Mouse (Mus musculus) ES-Bruce4 (cell line): ENCODE measurements around the gene Mink1. TPM values are rescaled to one million over a fixed set of nuclear protein-coding genes. Genes with fewer than 3 reads are reported as not detected.

ENCODE experiments used
- H3K27ac ChIP-seq: 2 replicates; pipeline ENCODE4 v1.5.1; 2012; ENCODE audit warnings: low read length, inconsistent platforms; ENCODE audit not compliant: insufficient read depth
- H3K27me3 ChIP-seq: 2 replicates; pipeline ENCODE4 v1.6.1; 2012; ENCODE audit warnings: mild to moderate bottlenecking, low read length, inconsistent platforms; ENCODE audit not compliant: control insufficient read depth, poor library complexity, insufficient read depth, severe bottlenecking
- H3K36me3 ChIP-seq: 2 replicates; pipeline ENCODE4 v1.6.1; 2012; ENCODE audit warnings: inconsistent platforms, mild to moderate bottlenecking, low read length, moderate library complexity; ENCODE audit not compliant: control insufficient read depth, poor library complexity, insufficient read depth, severe bottlenecking
- H3K4me1 ChIP-seq: one replicate; pipeline ENCODE4 v1.8.1; 2011; ENCODE audit warnings: low read length; ENCODE audit not compliant: control insufficient read depth, insufficient read depth
- H3K4me3 ChIP-seq: 2 replicates; pipeline ENCODE4 v1.5.1; 2011; ENCODE audit warnings: low read depth, mild to moderate bottlenecking, low read length
- H3K9ac ChIP-seq: 2 replicates; pipeline ENCODE4 v1.6.1; 2012; ENCODE audit warnings: low read depth, mild to moderate bottlenecking, inconsistent platforms; ENCODE audit not compliant: poor library complexity, severe bottlenecking
- H3K9me3 ChIP-seq: replicated peaks from 2 replicates; pipeline ENCODE4 v1.6.1; 2012; ENCODE audit warnings: mild to moderate bottlenecking, low read length, inconsistent platforms; ENCODE audit not compliant: control insufficient read depth, poor library complexity, insufficient read depth, severe bottlenecking
- CTCF ChIP-seq: IDR thresholded peaks from one replicate; pipeline ENCODE4 v1.8.1; 2011; ENCODE audit warnings: low read depth, low read length
- EP300 ChIP-seq: IDR thresholded peaks from 2 replicates; pipeline ENCODE4 v1.6.1; 2011; ENCODE audit warnings: low read depth, low read length; ENCODE audit not compliant: insufficient read depth
- POLR2A ChIP-seq: IDR thresholded peaks from one replicate; pipeline ENCODE4 v1.8.1; 2011; ENCODE audit warnings: low read length; ENCODE audit not compliant: insufficient read depth
- polyA plus RNA-seq: library from polyadenylated mRNA; stranded (reverse); fragments of >200 nt; gene quantifications from 2 replicates; pipeline ENCODE4 v1.2.4, GENCODE M21; 2011; ENCODE audit warnings: low read depth; ENCODE audit not compliant: missing spikeins, insufficient read depth, insufficient read length

Gene Mink1
- polyA plus RNA-seq, 1 experiment = 31.8 TPM

DNA sequence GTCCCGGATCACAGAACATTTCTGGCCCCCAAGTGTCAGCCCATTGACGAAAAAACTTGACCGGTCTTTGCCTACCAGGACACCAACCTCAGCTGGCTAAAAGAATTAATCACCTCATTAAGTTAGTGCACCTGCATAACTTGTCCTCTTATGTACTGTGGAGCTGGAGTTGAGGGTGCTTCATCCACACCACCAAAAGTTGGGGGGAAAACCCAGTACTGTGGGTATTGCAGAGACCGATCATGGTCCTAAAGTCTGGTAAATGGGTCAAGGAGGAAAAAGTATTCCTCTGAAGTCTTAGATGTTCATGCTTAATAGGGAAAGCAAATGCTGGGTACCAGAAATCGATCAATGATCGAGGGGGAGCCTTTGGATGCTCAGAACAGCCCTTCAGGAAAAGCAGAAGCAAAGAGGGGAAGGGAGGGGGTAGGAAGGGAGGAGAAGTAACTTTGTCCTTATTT lies 90.2 kb downstream of the Mink1 start:
- Histone ChIP-seq H3K9ac (peak overlapping the region; percentile 100), H3K36me3 (peaks cover 45% of the 10 kb centered on the region), H3K4me1 (no peaks in the 10 kb centered on the region), H3K27me3 (no peaks in the 10 kb centered on the region), H3K9me3 (no peaks in the 10 kb centered on the region), H3K4me3 (peak overlapping the region; percentile 100), H3K27ac (peak overlapping the region; percentile 74)
- TF ChIP-seq CTCF (no peak), EP300 (no peak), POLR2A (no peak)

DNA sequence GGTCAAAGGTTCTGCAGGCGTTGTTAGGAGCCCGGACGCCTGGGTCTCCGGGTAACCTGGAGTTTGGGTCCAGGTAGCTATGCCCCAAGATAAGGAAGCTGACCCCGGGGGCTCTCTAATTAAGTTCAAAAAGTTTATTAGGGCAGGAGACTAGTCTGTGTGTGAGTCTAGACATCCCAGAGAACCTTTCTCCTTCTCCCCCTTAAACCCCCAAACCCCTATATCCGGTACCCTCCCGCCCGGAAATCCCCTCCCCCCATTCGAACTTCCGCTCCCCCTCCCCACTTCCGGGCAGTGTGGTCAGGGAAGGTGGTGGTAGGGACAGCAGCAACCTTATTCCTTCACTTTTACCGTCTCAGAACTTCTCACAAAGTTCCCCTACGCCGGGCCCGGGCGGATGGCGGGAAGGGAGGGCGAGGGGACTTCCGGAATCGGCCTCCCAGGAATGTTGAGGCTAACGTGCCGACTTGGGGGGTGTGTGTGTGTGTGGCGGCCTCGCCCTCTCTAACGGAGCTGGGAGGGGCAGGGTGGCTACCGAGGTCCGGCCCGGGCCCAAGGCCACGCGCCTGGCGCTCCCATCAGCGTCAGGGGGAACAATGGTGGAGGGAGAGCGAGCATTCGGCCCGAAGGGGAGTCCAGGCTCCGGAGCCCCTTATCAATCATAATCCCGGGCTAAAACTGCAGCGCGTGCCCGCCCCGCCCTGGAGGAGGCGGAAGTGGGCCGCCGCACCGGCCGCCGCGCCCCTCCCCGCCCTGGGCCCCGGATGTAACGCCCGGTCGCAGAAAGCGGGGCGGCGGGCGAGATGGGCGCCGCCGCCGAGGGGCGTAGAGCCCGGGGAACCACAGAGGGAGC lies 90.9 kb downstream of the Mink1 start:
- peak overlapping the region; percentile 94 for H3K27ac ChIP-seq
- H3K9me3 ChIP-seq = no peaks in the 10 kb centered on the region
- H3K36me3 ChIP-seq = peaks cover 43% of the 10 kb centered on the region
- TF ChIP-seq POLR2A = no peak
- no peak for TF ChIP-seq CTCF
- no peak for TF ChIP-seq EP300
- H3K27me3 ChIP-seq = no peaks in the 10 kb centered on the region
- H3K9ac ChIP-seq = peak overlapping the region; percentile 100
- H3K4me3 ChIP-seq = peak overlapping the region; percentile 100
- H3K4me1 ChIP-seq = no peaks in the 10 kb centered on the region

DNA sequence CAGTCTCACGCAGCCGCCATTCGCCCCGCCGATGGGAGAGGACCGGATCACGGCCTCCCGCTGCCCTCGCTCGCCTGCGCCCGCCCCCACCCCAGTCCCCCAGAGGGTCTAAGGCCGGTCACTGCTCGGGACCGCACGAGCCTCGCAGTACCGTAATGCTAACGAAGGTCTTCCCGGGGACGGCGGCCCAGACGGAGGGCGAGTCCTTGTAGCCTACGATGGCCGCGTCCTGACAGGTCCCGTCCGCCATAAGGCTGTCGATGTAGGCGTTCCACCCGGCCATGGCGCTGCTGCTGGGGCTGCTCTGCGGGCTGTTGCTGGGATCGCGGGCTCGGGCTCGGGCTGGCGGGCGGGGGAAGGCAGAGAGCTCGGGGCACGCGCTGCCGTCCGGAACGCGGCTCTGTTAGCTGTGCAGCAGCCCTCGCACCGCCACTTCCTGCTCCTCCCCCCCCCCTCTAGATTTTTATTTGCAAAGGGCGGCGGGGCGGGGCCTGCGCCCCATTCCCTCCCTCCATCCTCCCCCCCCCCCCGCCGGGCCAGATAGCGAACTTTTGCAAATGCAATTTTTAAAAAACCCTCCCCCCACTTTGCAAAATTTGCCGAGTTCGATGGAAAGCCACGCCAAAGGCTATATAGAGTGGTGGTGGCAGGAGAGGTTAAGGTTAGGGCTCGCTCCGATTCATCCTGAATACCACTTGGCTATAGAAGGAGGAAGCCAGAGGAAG lies 91.7 kb downstream of the Mink1 start, which contains the start of gene Pfn1:
Gene Pfn1, minus strand, starts transcription at position 447 of the 725 bp plus-strand sequence.
- no peaks in the 10 kb centered on the region for H3K4me1 ChIP-seq
- H3K27me3 ChIP-seq = no peaks in the 10 kb centered on the region
- H3K9ac ChIP-seq = peak within 1 kb of the TSS; percentile 100
- H3K4me3 ChIP-seq = peak within 1 kb of the TSS; percentile 100
- TF ChIP-seq EP300 = no peak
- peak; percentile 40 for TF ChIP-seq POLR2A
- H3K9me3 ChIP-seq = no peaks in the 10 kb centered on the region
- H3K36me3 ChIP-seq = peaks cover 36% of the 10 kb centered on the region
- H3K27ac ChIP-seq = peak within 1 kb of the TSS; percentile 97

DNA sequence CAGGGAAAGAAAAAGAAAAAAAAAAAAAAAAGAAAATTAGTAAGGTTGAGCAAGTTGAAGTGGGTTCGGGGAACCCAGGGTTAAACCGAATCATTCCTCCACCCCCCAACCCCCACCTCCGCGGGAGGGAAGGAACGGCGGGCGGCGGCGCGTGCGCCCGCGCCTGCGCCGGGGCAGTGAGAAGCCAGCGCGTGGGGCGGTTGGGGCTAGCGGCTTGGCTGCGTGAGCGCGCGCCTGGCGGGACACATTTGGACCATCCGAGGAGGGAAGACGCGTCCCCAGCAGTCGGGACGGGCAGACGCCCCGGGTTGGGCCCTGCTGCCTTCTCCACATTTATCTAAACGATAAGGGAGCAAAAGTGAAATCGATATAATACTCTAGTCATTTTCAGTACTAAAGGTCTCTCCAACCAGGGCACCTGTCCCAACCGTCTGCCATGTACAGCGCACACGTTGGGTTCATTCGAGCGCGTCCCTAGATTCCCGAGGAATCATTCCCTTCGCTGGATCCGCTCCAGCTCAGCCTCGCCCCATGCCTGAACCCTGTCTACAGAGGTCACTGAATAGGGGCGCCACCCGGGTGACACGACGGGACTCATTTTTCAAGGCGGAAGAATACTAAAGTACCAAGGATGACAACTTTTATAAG lies 92.4 kb downstream of the Mink1 start:
- Histone ChIP-seq H3K4me3 (peak overlapping the region; percentile 92), H3K4me1 (no peaks in the 10 kb centered on the region), H3K36me3 (peaks cover 30% of the 10 kb centered on the region), H3K27me3 (no peaks in the 10 kb centered on the region), H3K9me3 (no peaks in the 10 kb centered on the region), H3K27ac (peak overlapping the region; percentile 97), H3K9ac (peak overlapping the region; percentile 100)
- TF ChIP-seq POLR2A = no peak
- no peak for TF ChIP-seq EP300
- TF ChIP-seq CTCF = no peak

DNA sequence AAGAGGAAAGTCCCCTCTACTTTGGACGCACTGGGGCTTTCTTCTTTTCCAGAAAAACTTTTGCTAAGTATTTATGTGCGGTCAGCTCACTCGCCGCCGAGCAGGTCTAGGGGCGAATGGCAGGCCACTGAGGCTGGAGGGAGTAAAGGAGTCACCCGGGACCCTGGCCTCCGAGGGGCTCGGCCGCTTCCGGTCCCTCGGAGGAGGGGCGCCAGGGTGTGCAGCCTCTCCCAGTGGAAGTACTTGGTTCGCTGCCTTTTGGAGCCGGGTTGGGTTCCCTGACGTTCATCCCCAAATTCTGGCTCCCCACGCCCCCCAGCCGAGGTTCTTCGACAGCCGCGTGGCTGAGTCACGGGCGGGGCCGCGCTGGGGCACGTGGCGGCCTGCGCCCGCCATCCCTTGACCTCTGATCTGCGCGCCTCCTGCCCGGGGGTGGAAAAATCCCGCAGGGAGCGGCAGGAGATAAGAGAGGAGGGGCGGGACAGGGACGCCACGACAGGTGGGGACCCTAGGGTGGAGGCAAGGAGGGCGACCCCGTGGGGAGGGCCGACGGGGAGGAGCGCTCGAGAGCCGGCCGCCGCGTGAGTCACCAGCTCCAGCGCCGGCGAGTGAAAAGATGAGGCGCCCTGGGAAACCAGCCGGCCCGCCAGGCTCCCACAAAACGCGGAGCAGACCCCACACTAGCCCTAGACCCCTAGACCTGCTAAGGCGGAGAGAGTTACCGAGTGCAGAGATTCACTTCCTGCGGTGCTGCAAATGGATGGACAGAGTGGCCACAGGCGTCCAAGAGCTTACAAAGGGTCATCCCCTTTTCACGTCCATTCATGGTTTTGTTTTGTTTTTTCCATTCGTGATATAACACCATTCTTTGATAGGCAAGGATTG lies 93.1 kb downstream of the Mink1 start:
- Histone ChIP-seq H3K4me1 (no peaks in the 10 kb centered on the region), H3K36me3 (peaks cover 22% of the 10 kb centered on the region), H3K9me3 (no peaks in the 10 kb centered on the region), H3K27me3 (no peaks in the 10 kb centered on the region), H3K27ac (peak overlapping the region; percentile 97), H3K9ac (peak overlapping the region; percentile 100), H3K4me3 (peak overlapping the region; percentile 92)
- TF ChIP-seq EP300 (no peak), CTCF (no peak), POLR2A (no peak)
